Mouse (Mus musculus) olfactory bulb, adult 2 months (tissue): ENCODE measurements at regions not wholly inside any gene's neighbourhood (a gene's known extent, or its start where the extent isn't known, plus 50 kb on each side); places are given as distances from the start of the nearest gene placed in this dataset.

Source experiments
- CTCF ChIP-seq: fragments of 200-500 bp; IDR thresholded peaks from 2 replicates; pipeline ENCODE4 v1.5.1; 2012; ENCODE audit warnings: low read depth, mild to moderate bottlenecking, low read length, moderate library complexity; ENCODE audit not compliant: insufficient read depth
- POLR2A ChIP-seq: fragments of 200-500 bp; IDR thresholded peaks from 2 replicates; pipeline ENCODE4 v1.6.1; 2012; ENCODE audit warnings: mild to moderate bottlenecking, low read depth, low read length, moderate library complexity; ENCODE audit not compliant: insufficient read depth

GRCm38 (mm10) chr7:83061894-83062477, 194.9 kb downstream of the Mex3b start:
- TF ChIP-seq POLR2A: no peak
- no peak for TF ChIP-seq CTCF
